Mouse (Mus musculus) skeletal muscle tissue, postnatal 0 days (tissue): Measurements from ENCODE around the gene Ddx27. TPM values are rescaled to one million over a fixed set of nuclear protein-coding genes. Genes with fewer than 3 reads are reported as not detected.

Experiments used
- polyA plus RNA-seq: library from polyadenylated mRNA; unstranded; fragments of >200 nt; fragmentation: Nextera tagmentation; extraction: Ambion mirVana; gene quantifications from 2 replicates; pipeline ENCODE4 v1.2.1, GENCODE M21; 2015

Gene Ddx27
- polyA plus RNA-seq: 13.6 and 18.8 TPM in 2 replicates

DNA sequence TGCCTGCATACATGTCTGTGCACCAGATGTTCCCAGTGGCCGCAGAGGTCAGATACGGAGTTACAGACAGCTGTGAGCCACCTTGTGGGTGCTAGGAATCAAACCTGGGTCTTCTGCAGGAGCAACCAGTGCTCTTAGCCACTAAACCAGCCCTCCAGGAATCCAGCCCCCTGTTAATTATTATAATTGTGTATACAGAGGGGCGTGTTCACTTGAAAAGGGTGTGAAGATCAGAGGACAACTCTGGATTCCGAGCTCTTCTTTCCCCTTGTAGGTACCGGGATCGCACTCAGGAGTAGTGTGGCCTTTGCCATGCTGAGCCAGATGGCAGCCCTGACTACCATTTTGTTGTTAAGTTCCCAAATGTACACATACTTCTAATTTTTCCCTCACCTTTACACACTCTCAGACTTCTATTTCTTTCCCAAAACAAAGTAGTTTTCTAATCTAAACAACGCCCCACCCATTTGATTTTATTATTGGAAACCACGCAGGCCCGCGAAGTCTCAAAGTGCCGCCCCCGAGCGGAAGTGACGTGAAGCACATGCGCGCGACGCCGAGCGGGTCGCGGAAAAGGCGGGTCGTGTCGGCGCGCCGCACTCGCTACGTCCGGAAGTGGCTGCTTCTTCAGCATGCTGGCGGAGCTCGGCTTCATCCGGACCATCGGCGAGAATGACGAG, at the start of gene Ddx27:
Gene Ddx27, plus strand, starts transcription at position 492 of the 680 bp plus-strand sequence.

DNA sequence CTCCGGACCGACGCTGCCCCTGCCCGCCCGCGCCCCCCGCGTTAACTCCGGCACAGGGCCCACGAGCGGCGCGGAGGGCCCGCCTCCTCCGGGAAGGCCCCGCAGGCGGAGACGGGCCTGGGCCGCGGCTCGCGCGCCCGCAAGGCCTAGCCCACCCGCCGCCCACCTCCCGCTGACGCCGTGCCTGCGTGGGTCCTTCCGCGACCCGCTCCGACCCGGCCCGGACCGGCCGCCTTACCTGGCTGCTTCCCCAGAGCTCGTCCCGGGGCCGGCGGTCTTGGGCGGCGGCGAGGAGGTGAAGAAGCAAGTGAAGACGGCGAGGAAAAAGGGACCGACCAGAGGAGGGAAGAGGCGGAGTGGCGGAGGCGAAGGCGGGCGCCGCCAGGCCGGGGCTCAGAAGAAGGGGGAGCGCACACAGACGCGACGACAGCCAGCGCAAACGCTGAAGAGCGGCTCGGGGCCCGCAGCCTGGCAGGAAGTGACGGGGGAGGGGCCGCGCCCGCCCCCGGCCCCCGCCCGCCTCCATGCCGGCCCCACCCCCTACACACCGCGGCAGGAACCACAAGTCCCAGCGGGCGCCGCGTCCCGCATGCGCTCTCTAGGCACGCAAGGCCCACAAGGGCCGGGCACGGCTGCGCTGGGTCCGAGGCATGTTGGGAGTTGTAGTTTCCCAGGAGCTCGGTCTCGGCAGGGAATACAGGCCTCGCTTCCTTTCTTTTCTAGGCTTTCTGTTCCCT, 19.0 kb upstream of the Ddx27 start, which contains the start of gene Stau1:
Gene Stau1, minus strand, starts transcription at position 504 of the 737 bp plus-strand sequence.

DNA sequence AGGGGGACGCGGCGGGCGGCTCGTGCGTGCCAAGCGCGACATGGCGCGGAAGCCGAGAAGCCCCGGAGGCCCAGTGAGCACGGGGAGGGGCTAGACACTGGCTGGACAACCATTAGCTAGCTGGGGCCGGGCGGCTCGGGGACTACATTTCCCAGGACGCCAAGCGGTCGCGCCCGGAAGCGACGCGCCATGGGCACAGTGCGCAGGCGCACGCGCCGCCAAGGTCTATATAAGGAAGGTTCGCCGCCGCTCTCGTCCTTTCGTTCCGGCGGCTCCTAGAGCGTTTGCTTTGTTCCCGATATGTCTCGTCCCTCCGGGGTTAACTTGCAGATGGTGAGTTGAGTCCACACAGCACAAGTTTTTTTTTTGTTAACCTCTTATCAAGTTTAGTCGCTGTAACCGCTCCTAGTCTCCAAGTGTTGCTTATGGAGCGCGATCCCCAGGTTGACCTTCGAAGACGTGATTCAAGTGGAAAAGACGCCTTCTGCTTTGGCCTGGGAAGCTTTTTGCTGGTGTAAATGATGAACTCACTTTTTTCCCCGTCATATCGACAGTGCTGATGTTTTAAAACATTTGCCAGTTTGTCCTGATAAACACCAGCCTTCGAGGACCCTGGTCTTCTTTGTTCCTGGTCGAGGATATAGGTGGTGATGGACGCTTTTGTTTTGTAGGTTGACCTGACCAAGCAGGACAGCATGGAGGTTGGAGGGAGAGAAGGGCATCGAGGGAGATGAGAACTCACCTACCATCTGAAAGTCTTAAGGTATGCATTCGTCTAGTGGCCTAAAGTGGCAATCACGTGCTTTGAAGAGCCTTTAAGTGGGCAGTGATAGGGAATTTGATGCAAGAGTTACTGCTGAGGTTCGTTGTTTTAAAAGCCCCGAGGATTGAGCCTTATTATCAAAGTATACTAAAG, 48.2 kb downstream of the Ddx27 start, which contains the start of gene Znfx1:
Gene Znfx1, minus strand, starts transcription at position 51 of the 916 bp plus-strand sequence.

Other genes starting within 250 kb of the Ddx27 start
- 4.9 and 5.8 TPM in 2 replicates for gene Trp53rkb, start 222.7 kb upstream of the Ddx27 start, polyA plus RNA-seq
- gene Arfgef2, start 209.6 kb upstream of the Ddx27 start, polyA plus RNA-seq: 3.3 and 3.5 TPM in 2 replicates
- gene Cse1l, start 109.2 kb upstream of the Ddx27 start, polyA plus RNA-seq: 30.3 and 34.2 TPM in 2 replicates
- gene Stau1, start 18.9 kb upstream of the Ddx27 start, polyA plus RNA-seq: 48.5 and 54.0 TPM in 2 replicates
- 3.6 and 4.2 TPM in 2 replicates for gene Znfx1, start 47.8 kb downstream of the Ddx27 start, polyA plus RNA-seq
- gene Kcnb1, start 175.0 kb downstream of the Ddx27 start, polyA plus RNA-seq: 3.1 and 3.7 TPM in 2 replicates
- gene Ptgis, start 225.4 kb downstream of the Ddx27 start, polyA plus RNA-seq: 22.2 and 22.4 TPM in 2 replicates